Mouse (Mus musculus): ENCODE data around the gene Olfr620.

The Olfr620 gene

GRCm38 (mm10) chr7:103612434-103612833, at the start of gene Olfr620:
Gene Olfr620, minus strand, starts transcription at chr7:103612534.
- no peak for DNase-seq

GRCm38 (mm10) chr7:103644070-103644469, 31.7 kb upstream of the Olfr620 start:
- DNase-seq, result no peak

GRCm38 (mm10) chr7:103642602-103643001, 30.3 kb upstream of the Olfr620 start, which contains the start of gene Olfr622:
Gene Olfr622, minus strand, starts transcription at chr7:103642702.
- no peak for DNase-seq

GRCm38 (mm10) chr7:103636795-103637194, 24.5 kb upstream of the Olfr620 start:
- no peak for DNase-seq

- no peak for DNase-seq
Observed at GRCm38 (mm10) chr7:103607425-103607824, 4.9 kb downstream of the Olfr620 start.

GRCm38 (mm10) chr7:103600275-103600674, 12.1 kb downstream of the Olfr620 start, which contains the start of gene Olfr619:
Gene Olfr619, plus strand, starts transcription at chr7:103600575.
- no peak for DNase-seq

- no peak for DNase-seq
Observed at GRCm38 (mm10) chr7:103589803-103590202, 22.5 kb downstream of the Olfr620 start, which contains the start of gene Olfr618. Gene Olfr618, plus strand, starts transcription at chr7:103590103.

- DNase-seq, result no peak
Observed at GRCm38 (mm10) chr7:103572761-103573160, 39.6 kb downstream of the Olfr620 start, which contains the start of gene Olfr617. Gene Olfr617, plus strand, starts transcription at chr7:103573061.

GRCm38 (mm10) chr7:103569043-103569442, 43.3 kb downstream of the Olfr620 start, which contains the start of gene Olfr616:
Gene Olfr616, minus strand, starts transcription at chr7:103569143.
- no peak for DNase-seq

- no peak for DNase-seq
Observed at GRCm38 (mm10) chr7:103555779-103556178, 56.6 kb downstream of the Olfr620 start, which contains the start of gene Olfr615. Gene Olfr615, plus strand, starts transcription at chr7:103556079.

Data from lung, postnatal 14 days (tissue).